Mouse (Mus musculus): ENCODE measurements around the gene Efnb3. TPM values are rescaled to one million over a fixed set of nuclear protein-coding genes. Genes with fewer than 3 reads are reported as not detected.
A peak's percentile ranks its signal among the peaks of the same experiment; 100 is the strongest.

Gene Efnb3
- polyA plus RNA-seq, 1 experiment from 2014 or later: 35.6 TPM

DNA sequence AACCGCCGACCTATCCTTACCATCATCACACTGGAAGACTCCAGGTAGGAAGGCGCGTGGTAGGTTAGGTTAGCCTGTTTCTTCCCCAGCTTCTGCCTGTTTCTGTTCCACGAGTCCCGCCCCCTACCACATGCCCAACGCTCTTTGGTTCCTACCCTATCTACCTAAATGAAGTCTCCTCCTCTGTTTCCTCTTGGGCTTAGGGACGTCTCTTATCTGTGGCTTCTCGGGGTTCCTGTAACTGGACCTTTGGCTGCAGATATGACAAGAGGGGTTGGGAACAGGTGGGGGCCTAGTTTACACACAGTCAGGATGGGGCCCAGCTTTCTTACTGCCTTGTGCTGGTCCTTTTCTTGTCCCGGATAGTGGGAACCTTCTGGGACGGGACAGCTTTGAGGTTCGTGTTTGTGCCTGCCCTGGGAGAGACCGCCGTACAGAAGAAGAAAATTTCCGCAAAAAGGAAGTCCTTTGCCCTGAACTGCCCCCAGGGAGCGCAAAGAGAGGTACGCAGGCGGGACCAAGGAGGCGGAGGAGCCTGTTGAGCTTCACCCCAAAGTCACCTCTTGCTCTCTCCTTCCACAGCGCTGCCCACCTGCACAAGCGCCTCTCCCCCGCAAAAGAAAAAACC lies 29.3 kb upstream of the Efnb3 start:
- H3K4me2 ChIP-seq (ENCODE audit: low read depth, low read length): no peak overlapping the region
- ATAC-seq (ENCODE audit: low read depth): no peak
- H3K27me3 ChIP-seq (ENCODE audit: control insufficient read depth, insufficient read depth, low read length): no peaks in the 10 kb centered on the region
- H3K9me3 ChIP-seq (ENCODE audit: control insufficient read depth, low read length): no peaks in the 10 kb centered on the region
- peaks cover 31% of the 10 kb centered on the region for H3K36me3 ChIP-seq (ENCODE audit: control insufficient read depth, insufficient read depth, low read length)
- H3K4me3 ChIP-seq (ENCODE audit: low read depth, low read length): no peak overlapping the region
- no peak overlapping the region for H3K9ac ChIP-seq (replicated peaks; ENCODE audit: low read depth, low read length)
- whole genome bisulfite sequencing: 93% methylated on average over 22 of the region's 22 CpGs
- H3K27ac ChIP-seq (ENCODE audit: low read depth, low read length): no peak overlapping the region
- no peaks in the 10 kb centered on the region for H3K4me1 ChIP-seq (ENCODE audit: control insufficient read depth, insufficient read depth, low read length)

- ATAC-seq (ENCODE audit: low read depth): no peak
- Histone ChIP-seq H3K4me3 (ENCODE audit: low read depth, low read length) (no peak overlapping the region), H3K4me1 (ENCODE audit: control insufficient read depth, insufficient read depth, low read length) (peaks cover 9% of the 10 kb centered on the region; the same call in 1 of the 2 replicates), H3K4me2 (ENCODE audit: low read depth, low read length) (no peak overlapping the region), H3K27ac (ENCODE audit: low read depth, low read length) (no peak overlapping the region), H3K9ac (replicated peaks; ENCODE audit: low read depth, low read length) (no peak overlapping the region), H3K9me3 (ENCODE audit: control insufficient read depth, low read length) (no peaks in the 10 kb centered on the region), H3K36me3 (ENCODE audit: control insufficient read depth, insufficient read depth, low read length) (peaks cover 27% of the 10 kb centered on the region), H3K27me3 (ENCODE audit: control insufficient read depth, insufficient read depth, low read length) (no peaks in the 10 kb centered on the region)
- WGBS: 83% methylated on average over 7 of the region's 7 CpGs
Observed at GRCm38 (mm10) chr11:69585718-69586325, 25.8 kb upstream of the Efnb3 start.

GRCm38 (mm10) chr11:69584937-69585336 lies 24.9 kb upstream of the Efnb3 start:
- H3K27me3 ChIP-seq (ENCODE audit: control insufficient read depth, insufficient read depth, low read length): no peaks in the 10 kb centered on the region
- H3K9me3 ChIP-seq (ENCODE audit: control insufficient read depth, low read length): no peaks in the 10 kb centered on the region
- H3K4me1 ChIP-seq (ENCODE audit: control insufficient read depth, insufficient read depth, low read length): peaks cover 9% of the 10 kb centered on the region; the same call in 1 of the 2 replicates
- H3K36me3 ChIP-seq (ENCODE audit: control insufficient read depth, insufficient read depth, low read length): peaks cover 21% of the 10 kb centered on the region
- H3K27ac ChIP-seq (ENCODE audit: low read depth, low read length): no peak overlapping the region
- ATAC-seq (ENCODE audit: low read depth): no peak
- no peak overlapping the region for H3K4me2 ChIP-seq (ENCODE audit: low read depth, low read length)
- H3K9ac ChIP-seq (replicated peaks; ENCODE audit: low read depth, low read length): no peak overlapping the region
- WGBS: 96% methylated on average over 13 of the region's 13 CpGs
- no peak overlapping the region for H3K4me3 ChIP-seq (ENCODE audit: low read depth, low read length)

DNA sequence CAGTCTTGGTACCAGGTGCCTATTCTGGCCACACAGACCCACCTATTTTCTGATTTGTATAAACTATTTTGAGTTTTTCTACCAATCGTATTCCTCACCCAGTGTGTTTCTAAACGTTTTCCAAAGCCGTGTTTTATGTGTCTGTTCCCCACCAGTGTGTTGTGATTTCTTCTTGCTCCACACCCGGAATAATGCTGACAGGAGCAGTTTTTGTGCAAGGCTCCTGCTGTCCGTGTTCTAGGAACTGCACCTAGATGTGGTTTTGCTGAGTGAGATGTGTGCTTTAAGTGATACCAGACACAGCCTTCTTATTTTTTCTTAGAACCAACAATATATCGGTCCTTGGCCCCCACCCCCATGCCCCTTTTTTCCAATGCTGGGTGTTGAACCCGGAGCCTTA lies 24.0 kb upstream of the Efnb3 start:
- H3K27ac ChIP-seq (ENCODE audit: low read depth, low read length): no peak overlapping the region
- no peak overlapping the region for H3K4me2 ChIP-seq (ENCODE audit: low read depth, low read length)
- H3K9ac ChIP-seq (replicated peaks; ENCODE audit: low read depth, low read length): no peak overlapping the region
- H3K36me3 ChIP-seq (ENCODE audit: control insufficient read depth, insufficient read depth, low read length): peaks cover 12% of the 10 kb centered on the region
- no peaks in the 10 kb centered on the region for H3K9me3 ChIP-seq (ENCODE audit: control insufficient read depth, low read length)
- no peak for ATAC-seq (ENCODE audit: low read depth)
- H3K4me1 ChIP-seq (ENCODE audit: control insufficient read depth, insufficient read depth, low read length): peaks cover 9% of the 10 kb centered on the region; the same call in 1 of the 2 replicates
- no peaks in the 10 kb centered on the region for H3K27me3 ChIP-seq (ENCODE audit: control insufficient read depth, insufficient read depth, low read length)
- H3K4me3 ChIP-seq (ENCODE audit: low read depth, low read length): no peak overlapping the region
- WGBS: 92% methylated on average over 7 of the region's 7 CpGs

GRCm38 (mm10) chr11:69582230-69582805 lies 22.3 kb upstream of the Efnb3 start:
- Histone ChIP-seq H3K27me3 (ENCODE audit: control insufficient read depth, insufficient read depth, low read length) (no peaks in the 10 kb centered on the region), H3K27ac (ENCODE audit: low read depth, low read length) (no peak overlapping the region), H3K36me3 (ENCODE audit: control insufficient read depth, insufficient read depth, low read length) (no peaks in the 10 kb centered on the region), H3K9me3 (ENCODE audit: control insufficient read depth, low read length) (no peaks in the 10 kb centered on the region), H3K9ac (replicated peaks; ENCODE audit: low read depth, low read length) (no peak overlapping the region), H3K4me2 (ENCODE audit: low read depth, low read length) (peak overlapping the region; percentile 54), H3K4me1 (ENCODE audit: control insufficient read depth, insufficient read depth, low read length) (peaks cover 23% of the 10 kb centered on the region), H3K4me3 (ENCODE audit: low read depth, low read length) (peak overlapping the region; percentile 73)
- no peak for ATAC-seq (ENCODE audit: low read depth)
- WGBS: 56% methylated on average over 9 of the region's 9 CpGs

GRCm38 (mm10) chr11:69581814-69582213 lies 21.8 kb upstream of the Efnb3 start:
- H3K9ac ChIP-seq (replicated peaks; ENCODE audit: low read depth, low read length): peak overlapping the region; percentile 69
- peaks cover 28% of the 10 kb centered on the region for H3K4me1 ChIP-seq (ENCODE audit: control insufficient read depth, insufficient read depth, low read length)
- H3K4me3 ChIP-seq (ENCODE audit: low read depth, low read length): peak overlapping the region; percentile 73
- no peaks in the 10 kb centered on the region for H3K27me3 ChIP-seq (ENCODE audit: control insufficient read depth, insufficient read depth, low read length)
- no peak for ATAC-seq (ENCODE audit: low read depth)
- H3K36me3 ChIP-seq (ENCODE audit: control insufficient read depth, insufficient read depth, low read length): no peaks in the 10 kb centered on the region
- no peaks in the 10 kb centered on the region for H3K9me3 ChIP-seq (ENCODE audit: control insufficient read depth, low read length)
- WGBS: under 1% methylated on average over 8 of the region's 8 CpGs
- peak overlapping the region; percentile 91 for H3K27ac ChIP-seq (ENCODE audit: low read depth, low read length)
- peak overlapping the region; percentile 54 for H3K4me2 ChIP-seq (ENCODE audit: low read depth, low read length)

GRCm38 (mm10) chr11:69581147-69581688 lies 21.2 kb upstream of the Efnb3 start:
- H3K27me3 ChIP-seq (ENCODE audit: control insufficient read depth, insufficient read depth, low read length): no peaks in the 10 kb centered on the region
- peak; percentile 75 for ATAC-seq (ENCODE audit: low read depth)
- peaks cover 28% of the 10 kb centered on the region for H3K4me1 ChIP-seq (ENCODE audit: control insufficient read depth, insufficient read depth, low read length)
- H3K4me2 ChIP-seq (ENCODE audit: low read depth, low read length): peak overlapping the region; percentile 54
- H3K27ac ChIP-seq (ENCODE audit: low read depth, low read length): peak overlapping the region; percentile 91
- WGBS: under 1% methylated on average over 36 of the region's 36 CpGs
- H3K9ac ChIP-seq (replicated peaks; ENCODE audit: low read depth, low read length): peak overlapping the region; percentile 69
- H3K4me3 ChIP-seq (ENCODE audit: low read depth, low read length): peak overlapping the region; percentile 73
- no peaks in the 10 kb centered on the region for H3K9me3 ChIP-seq (ENCODE audit: control insufficient read depth, low read length)
- no peaks in the 10 kb centered on the region for H3K36me3 ChIP-seq (ENCODE audit: control insufficient read depth, insufficient read depth, low read length)

GRCm38 (mm10) chr11:69580572-69581146 lies 20.7 kb upstream of the Efnb3 start:
- under 1% methylated on average over 25 of the region's 25 CpGs for WGBS
- peak overlapping the region; percentile 73 for H3K4me3 ChIP-seq (ENCODE audit: low read depth, low read length)
- peak overlapping the region; percentile 91 for H3K27ac ChIP-seq (ENCODE audit: low read depth, low read length)
- H3K9ac ChIP-seq (replicated peaks; ENCODE audit: low read depth, low read length): peak overlapping the region; percentile 69
- ATAC-seq (ENCODE audit: low read depth): peak; percentile 6; the same call in 1 of the 2 replicates
- H3K4me1 ChIP-seq (ENCODE audit: control insufficient read depth, insufficient read depth, low read length): peaks cover 32% of the 10 kb centered on the region
- no peaks in the 10 kb centered on the region for H3K9me3 ChIP-seq (ENCODE audit: control insufficient read depth, low read length)
- no peaks in the 10 kb centered on the region for H3K36me3 ChIP-seq (ENCODE audit: control insufficient read depth, insufficient read depth, low read length)
- no peaks in the 10 kb centered on the region for H3K27me3 ChIP-seq (ENCODE audit: control insufficient read depth, insufficient read depth, low read length)
- H3K4me2 ChIP-seq (ENCODE audit: low read depth, low read length): peak overlapping the region; percentile 54
